Mouse (Mus musculus) hindbrain, postnatal 0 days (tissue): Measurements from ENCODE around the gene Plekhf1. TPM values are rescaled to one million over a fixed set of nuclear protein-coding genes. Genes with fewer than 3 reads are reported as not detected.

Source experiments
- ATAC-seq: fragments of 200-750 bp; cut with Nextera tagmentation; 2 replicates; pipeline ENCODE4 v1.8.0; 2017; ENCODE audit warnings: mild to moderate bottlenecking, moderate TSS enrichment, moderate library complexity
- DNase-seq: peaks from one replicate; pipeline ENCODE4 v3.0.0-alpha.2; 2015; ENCODE audit warnings: low spot score
- H3K27ac ChIP-seq: fragments of 300-500 bp; sonication (generic); 2 replicates; pipeline ENCODE4 v1.5.1; 2014; ENCODE audit warnings: mild to moderate bottlenecking
- H3K27me3 ChIP-seq: fragments of 300-500 bp; sonication (generic); 2 replicates; pipeline ENCODE4 v1.6.1; 2014; ENCODE audit warnings: low read length, mixed read lengths; ENCODE audit not compliant: insufficient read depth
- H3K36me3 ChIP-seq: fragments of 300-500 bp; sonication (generic); 2 replicates; pipeline ENCODE4 v1.6.1; 2014; ENCODE audit warnings: low read length, mixed read lengths; ENCODE audit not compliant: insufficient read depth
- H3K4me1 ChIP-seq: fragments of 300-500 bp; sonication (generic); 2 replicates; pipeline ENCODE4 v1.6.1; 2014; ENCODE audit warnings: antibody characterized with exemption, low read length, mixed read lengths; ENCODE audit not compliant: insufficient read depth
- H3K4me2 ChIP-seq: fragments of 300-500 bp; sonication (generic); 2 replicates; pipeline ENCODE4 v1.6.1; 2014; ENCODE audit warnings: low read depth, mild to moderate bottlenecking, low read length, moderate library complexity, mixed read lengths
- H3K4me3 ChIP-seq: fragments of 300-500 bp; sonication (generic); 2 replicates; pipeline ENCODE4 v1.5.1; 2014; ENCODE audit warnings: low read length
- H3K9ac ChIP-seq: fragments of 300-500 bp; sonication (generic); replicated peaks from 2 replicates; pipeline ENCODE4 v1.6.1; 2014; ENCODE audit warnings: mild to moderate bottlenecking, low read length, moderate library complexity, mixed read lengths
- H3K9me3 ChIP-seq: fragments of 300-500 bp; sonication (generic); 2 replicates; pipeline ENCODE4 v1.6.1; 2016; ENCODE audit warnings: low read length, mixed read lengths
- CTCF ChIP-seq: IDR thresholded peaks from 2 replicates; pipeline ENCODE4 v1.5.1; 2016; ENCODE audit warnings: antibody characterized with exemption, control low read depth, low read depth
- WGBS: fragments of 180-500 bp; shearing (Covaris S2); extraction: QIAGEN DNeasy Blood & Tissue Kit; methylation state at CpG from one replicate; pipeline ENCODE4 v1.1.7; 2014; 5-methylcytosine and 5-hydroxymethylcytosine counted together
- polyA plus RNA-seq: library from polyadenylated mRNA; unstranded; fragments of >200 nt; fragmentation: Nextera tagmentation; extraction: Ambion mirVana; gene quantifications from 2 replicates; pipeline ENCODE4 v1.2.1, GENCODE M21; 2015
- total RNA-seq: library from RNA; depleted of rRNA; stranded (reverse); fragments of >200 nt; gene quantifications from 2 replicates; pipeline ENCODE4 v1.2.3, GENCODE M21; 2014

Plekhf1 gene
- total and polyA plus RNA-seq, 2 experiments from 2014 or later = 0.84 to 2.0 TPM

DNA sequence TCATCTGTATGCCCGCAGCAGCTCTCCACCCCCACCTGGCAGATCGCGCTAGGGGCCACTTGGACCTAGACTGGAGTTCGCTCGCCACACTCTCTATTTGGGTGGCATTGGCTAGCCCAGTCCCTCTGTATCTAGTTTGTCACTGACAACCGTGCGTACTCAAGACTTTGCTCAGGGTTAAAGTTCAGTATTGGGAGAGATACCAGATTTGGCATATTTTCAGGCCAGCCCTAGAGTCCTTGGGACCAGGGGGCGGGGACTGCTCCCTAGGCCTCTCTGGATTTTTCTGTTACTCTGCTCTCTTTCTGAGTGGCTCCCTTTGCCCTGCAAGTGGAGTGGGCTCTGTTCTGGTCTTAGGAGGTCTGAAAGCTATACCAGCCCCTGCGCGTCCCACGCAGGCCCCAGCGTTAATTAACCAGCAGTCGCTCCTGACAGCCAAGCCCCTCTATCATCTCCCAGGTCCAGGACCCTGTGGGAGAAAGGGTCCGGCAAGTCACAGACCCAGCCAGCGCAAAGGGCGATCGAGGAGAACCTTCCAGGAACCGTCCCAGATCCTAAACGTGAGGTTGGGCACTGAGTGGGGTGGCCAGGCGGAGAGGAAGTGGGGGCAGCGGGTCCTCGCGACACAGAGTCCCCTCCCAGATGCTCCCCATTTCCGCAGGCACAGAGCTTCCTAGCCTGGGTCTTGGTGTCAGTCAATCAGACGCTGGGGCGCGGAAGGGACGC, 44.7 kb downstream of the Plekhf1 start, which contains the start of gene 1600014C10Rik:
Gene 1600014C10Rik (plus strand): TSS at position 256 of the 726 bp plus-strand sequence.
- TF ChIP-seq CTCF = no peak
- Histone ChIP-seq H3K36me3 (no peaks in the 10 kb centered on the region), H3K4me1 (peaks cover 19% of the 10 kb centered on the region), H3K27me3 (no peaks in the 10 kb centered on the region), H3K4me3 (peak within 1 kb of the TSS; percentile 61), H3K27ac (peak within 1 kb of the TSS; percentile 88), H3K4me2 (peak within 1 kb of the TSS; percentile 82), H3K9ac (peak within 1 kb of the TSS; percentile 77), H3K9me3 (no peaks in the 10 kb centered on the region)
- 3% methylated on average over 28 of the region's 28 CpGs for WGBS
- peak; percentile 34 for ATAC-seq
- peak; percentile 23 for DNase-seq

DNA sequence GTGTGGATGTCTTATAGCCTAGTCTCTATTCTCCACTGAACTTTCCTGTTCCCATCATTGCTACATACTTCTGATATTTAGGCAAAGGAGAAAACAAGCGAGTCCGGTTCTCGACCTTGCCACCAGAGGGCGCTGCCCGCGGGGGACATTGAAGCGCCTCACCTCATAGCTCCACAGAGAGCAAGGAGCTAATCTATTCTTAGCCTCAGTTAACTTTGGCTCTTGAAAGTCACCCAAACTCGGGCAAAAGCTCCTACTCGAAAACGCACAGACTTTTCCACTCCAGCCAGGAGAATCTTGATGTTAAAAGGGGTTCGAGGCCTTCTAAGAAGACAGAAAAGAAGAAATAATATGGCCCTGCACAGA, 45.2 kb downstream of the Plekhf1 start:
- peaks cover 19% of the 10 kb centered on the region for H3K4me1 ChIP-seq
- WGBS = 2% methylated on average over 11 of the region's 11 CpGs
- DNase-seq = peak; percentile 85
- no peak overlapping the region; the same call in 1 of the 2 replicates for H3K4me3 ChIP-seq
- ATAC-seq = peak; percentile 13; the same call in 1 of the 2 replicates
- H3K4me2 ChIP-seq = peak overlapping the region; percentile 82
- no peaks in the 10 kb centered on the region for H3K9me3 ChIP-seq
- no peak overlapping the region for H3K9ac ChIP-seq
- H3K36me3 ChIP-seq = no peaks in the 10 kb centered on the region
- TF ChIP-seq CTCF = peak; percentile 90
- no peaks in the 10 kb centered on the region for H3K27me3 ChIP-seq
- no peak overlapping the region; the same call in 1 of the 2 replicates for H3K27ac ChIP-seq

DNA sequence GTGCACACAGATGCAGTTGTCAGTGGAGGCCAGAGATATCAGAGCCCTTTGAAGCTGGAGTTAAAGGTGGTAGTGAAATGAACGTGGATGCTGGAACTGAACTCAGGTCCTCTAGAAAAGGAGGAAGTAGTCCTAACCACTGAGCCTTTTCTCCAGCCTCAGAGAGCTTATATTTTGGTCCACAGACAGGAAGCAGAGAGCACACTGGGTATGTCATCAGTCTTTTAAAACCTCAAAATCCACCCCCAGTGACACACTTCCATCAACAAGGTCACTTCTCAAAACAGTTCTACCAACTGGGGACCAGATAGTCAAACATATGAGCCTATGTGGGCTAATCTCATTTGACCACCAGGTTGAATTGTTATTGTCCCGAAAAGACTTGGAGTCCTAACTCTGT, 46.5 kb downstream of the Plekhf1 start:
- ATAC-seq (no peak), DNase-seq (no peak)
- H3K4me2 ChIP-seq = no peak overlapping the region
- no peak for TF ChIP-seq CTCF
- no peaks in the 10 kb centered on the region for H3K36me3 ChIP-seq
- H3K9me3 ChIP-seq = no peaks in the 10 kb centered on the region
- H3K4me1 ChIP-seq = peaks cover 19% of the 10 kb centered on the region
- H3K27ac ChIP-seq = no peak overlapping the region
- no peaks in the 10 kb centered on the region for H3K27me3 ChIP-seq
- 89% methylated on average over 2 of the region's 2 CpGs for WGBS
- H3K4me3 ChIP-seq = no peak overlapping the region
- H3K9ac ChIP-seq = no peak overlapping the region

DNA sequence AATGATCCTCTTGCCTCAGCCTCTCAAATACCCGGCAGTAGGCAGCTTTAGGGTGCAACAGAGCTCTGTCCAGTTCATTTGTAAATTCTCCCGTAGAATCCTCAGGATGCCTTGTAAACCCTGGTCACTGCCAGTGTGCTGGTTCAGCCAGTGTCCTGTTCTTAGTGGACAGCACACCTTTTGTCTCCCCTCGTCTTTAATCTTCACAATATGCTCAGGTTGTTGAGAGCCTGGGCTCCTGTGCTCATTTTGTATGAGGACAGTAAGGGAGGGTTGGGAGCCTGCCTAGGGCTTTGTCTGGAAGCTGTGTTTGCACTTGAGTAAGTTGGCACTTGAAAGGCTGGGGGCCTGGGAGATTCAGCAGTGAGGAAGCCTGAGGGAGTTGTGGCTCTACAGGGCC, 47.9 kb downstream of the Plekhf1 start:
- no peak for ATAC-seq
- no peak overlapping the region for H3K27ac ChIP-seq
- no peak overlapping the region for H3K4me3 ChIP-seq
- H3K9ac ChIP-seq = no peak overlapping the region
- no peaks in the 10 kb centered on the region for H3K27me3 ChIP-seq
- 67% methylated on average over 3 of the region's 3 CpGs for WGBS
- H3K4me2 ChIP-seq = no peak overlapping the region
- peaks cover 18% of the 10 kb centered on the region for H3K4me1 ChIP-seq
- no peaks in the 10 kb centered on the region for H3K36me3 ChIP-seq
- no peak for DNase-seq
- no peaks in the 10 kb centered on the region for H3K9me3 ChIP-seq
- no peak for TF ChIP-seq CTCF

DNA sequence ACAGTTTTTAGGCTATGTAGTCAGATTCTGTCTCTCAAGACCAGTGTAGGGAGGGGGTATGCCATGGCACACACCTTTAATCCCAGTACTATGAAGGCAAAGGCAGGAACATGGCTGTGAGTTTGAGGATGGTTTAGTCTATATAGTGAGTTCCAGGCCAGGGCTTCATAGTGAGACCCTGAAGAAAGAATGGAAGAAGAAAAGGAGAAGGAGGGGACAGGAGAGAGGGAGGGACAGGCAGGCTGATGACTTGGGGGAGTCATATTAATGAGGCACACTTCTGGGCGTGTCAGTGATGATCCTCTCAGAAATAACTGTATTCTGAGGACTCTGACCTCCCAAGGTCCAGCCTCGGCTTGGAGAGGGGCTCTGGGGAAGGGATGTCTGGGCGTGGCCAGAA, 51.8 kb downstream of the Plekhf1 start:
- no peak for TF ChIP-seq CTCF
- Histone ChIP-seq H3K4me1 (0 out of 2 replicates have a peak, but pooled peaks cover 5% of the 10 kb centered on the region), H3K4me2 (no peak overlapping the region), H3K4me3 (no peak overlapping the region), H3K9ac (no peak overlapping the region), H3K36me3 (no peaks in the 10 kb centered on the region), H3K27ac (no peak overlapping the region), H3K9me3 (no peaks in the 10 kb centered on the region), H3K27me3 (no peaks in the 10 kb centered on the region)
- DNase-seq (no peak), ATAC-seq (no peak)
- WGBS = 83% methylated on average over 3 of the region's 3 CpGs

DNA sequence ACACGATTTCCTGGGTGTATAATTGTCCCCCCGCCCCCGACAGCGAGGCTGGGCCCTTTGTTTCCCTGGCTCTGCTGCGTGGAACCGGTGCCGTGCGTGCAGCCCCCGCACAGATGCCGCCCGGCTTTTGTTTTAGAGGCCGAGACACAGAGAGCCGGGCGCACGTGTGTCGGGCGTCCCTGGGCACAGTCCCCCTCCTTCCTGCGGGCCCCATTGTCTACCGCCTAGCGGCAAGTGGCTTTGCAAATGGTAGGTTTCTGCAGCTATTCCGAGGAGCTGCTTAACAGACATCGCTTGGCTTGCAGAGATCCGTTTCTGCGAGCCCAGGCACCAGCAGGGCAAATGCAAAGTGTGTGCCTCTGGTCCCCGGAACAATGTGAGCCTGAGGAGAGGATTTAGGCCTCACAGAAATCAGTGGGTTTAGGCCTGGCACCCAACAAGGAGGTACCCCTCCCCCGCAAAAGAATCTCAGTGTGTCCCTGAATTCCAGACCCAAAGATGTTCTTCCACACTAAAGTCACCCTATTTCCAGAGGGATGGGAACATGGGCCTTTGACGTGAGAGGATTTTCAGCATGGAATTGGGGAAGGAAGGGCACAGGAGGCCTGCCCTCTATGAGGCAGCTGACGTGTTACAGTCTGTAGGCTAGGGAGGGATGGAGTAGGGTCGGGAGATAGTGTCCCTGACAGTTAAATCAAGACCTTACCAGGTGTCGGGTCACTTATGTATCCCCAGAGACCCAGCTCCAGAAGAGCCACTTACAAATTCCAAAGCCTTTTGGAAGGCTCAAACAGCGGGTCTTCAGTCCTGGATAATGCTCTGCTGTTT, 53.3 kb downstream of the Plekhf1 start:
- DNase-seq (peak; percentile 57), ATAC-seq (peak; percentile 80)
- peak overlapping the region; percentile 66 for H3K4me2 ChIP-seq
- no peaks in the 10 kb centered on the region for H3K36me3 ChIP-seq
- no peak overlapping the region for H3K27ac ChIP-seq
- H3K4me3 ChIP-seq = peak overlapping the region; percentile 33
- peak overlapping the region; percentile 55 for H3K9ac ChIP-seq
- H3K9me3 ChIP-seq = no peaks in the 10 kb centered on the region
- peak; percentile 31 for TF ChIP-seq CTCF
- no peaks in the 10 kb centered on the region for H3K27me3 ChIP-seq
- WGBS = 9% methylated on average over 31 of the region's 31 CpGs
- 0 out of 2 replicates have a peak, but pooled peaks cover 5% of the 10 kb centered on the region for H3K4me1 ChIP-seq
